Mouse (Mus musculus) forebrain, postnatal 0 days (tissue): ENCODE data around the gene Nat8l. TPM values are rescaled to one million over a fixed set of nuclear protein-coding genes. Genes with fewer than 3 reads are reported as not detected.
"Not testable (repeated sequence)": the region's sequence is repeated elsewhere in the genome, so short reads cannot be mapped to it uniquely, and the experiment has no call there.

Source experiments
- ATAC-seq: fragments of 200-750 bp; cut with Nextera tagmentation; 2 replicates; pipeline ENCODE4 v1.8.0; 2017; ENCODE audit warnings: mild to moderate bottlenecking, moderate library complexity
- DNase-seq: peaks from one replicate; pipeline ENCODE4 v3.0.0-alpha.2; 2015
- H3K27ac ChIP-seq: fragments of 300-500 bp; sonication (generic); 2 replicates; pipeline ENCODE4 v1.5.1; 2014; ENCODE audit warnings: low read depth, mild to moderate bottlenecking, antibody characterized with exemption, low read length, moderate library complexity, mixed read lengths
- H3K27me3 ChIP-seq: fragments of 300-500 bp; sonication (generic); 2 replicates; pipeline ENCODE4 v1.6.1; 2014; ENCODE audit warnings: mild to moderate bottlenecking, low read length, mixed read lengths; ENCODE audit not compliant: insufficient read depth
- H3K36me3 ChIP-seq: fragments of 300-500 bp; sonication (generic); 2 replicates; pipeline ENCODE4 v1.6.1; 2014; ENCODE audit warnings: mild to moderate bottlenecking, moderate library complexity; ENCODE audit not compliant: insufficient read depth
- H3K4me1 ChIP-seq: fragments of 300-500 bp; sonication (generic); 2 replicates; pipeline ENCODE4 v1.6.1; 2014; ENCODE audit warnings: antibody characterized with exemption; ENCODE audit not compliant: insufficient read depth
- H3K4me2 ChIP-seq: fragments of 300-500 bp; sonication (generic); 2 replicates; pipeline ENCODE4 v1.6.1; 2014; ENCODE audit warnings: low read depth, mild to moderate bottlenecking, moderate library complexity
- H3K4me3 ChIP-seq: fragments of 300-500 bp; sonication (generic); 2 replicates; pipeline ENCODE4 v1.5.1; 2014; ENCODE audit warnings: low read depth, low read length, mixed read lengths
- H3K9ac ChIP-seq: fragments of 300-500 bp; sonication (generic); 2 replicates; pipeline ENCODE4 v1.6.1; 2014; ENCODE audit warnings: mild to moderate bottlenecking
- H3K9me3 ChIP-seq: fragments of 300-500 bp; sonication (generic); 2 replicates; pipeline ENCODE4 v1.6.1; 2016; ENCODE audit warnings: low read length
- CTCF ChIP-seq: sonication (generic); IDR thresholded peaks from 2 replicates; pipeline ENCODE4 v1.5.1; 2016; ENCODE audit warnings: antibody characterized with exemption, control low read depth, low read depth
- WGBS: fragments of 180-500 bp; shearing (Covaris S2); extraction: QIAGEN DNeasy Blood & Tissue Kit; methylation state at CpG from one replicate; pipeline ENCODE4 v1.1.7; 2014; 5-methylcytosine and 5-hydroxymethylcytosine counted together
- polyA plus RNA-seq: library from polyadenylated mRNA; unstranded; fragments of >200 nt; fragmentation: Nextera tagmentation; extraction: Ambion mirVana; gene quantifications from 2 replicates; pipeline ENCODE4 v1.2.1, GENCODE M21; 2015
- total RNA-seq: library from RNA; depleted of rRNA; stranded (reverse); fragments of >200 nt; gene quantifications from 2 replicates; pipeline ENCODE4 v1.2.3, GENCODE M21; 2014; rRNA removed

Gene Nat8l
- total RNA-seq (28.1 and 31.8 TPM in 2 replicates), polyA plus RNA-seq (4.3 and 4.9 TPM in 2 replicates)

DNA sequence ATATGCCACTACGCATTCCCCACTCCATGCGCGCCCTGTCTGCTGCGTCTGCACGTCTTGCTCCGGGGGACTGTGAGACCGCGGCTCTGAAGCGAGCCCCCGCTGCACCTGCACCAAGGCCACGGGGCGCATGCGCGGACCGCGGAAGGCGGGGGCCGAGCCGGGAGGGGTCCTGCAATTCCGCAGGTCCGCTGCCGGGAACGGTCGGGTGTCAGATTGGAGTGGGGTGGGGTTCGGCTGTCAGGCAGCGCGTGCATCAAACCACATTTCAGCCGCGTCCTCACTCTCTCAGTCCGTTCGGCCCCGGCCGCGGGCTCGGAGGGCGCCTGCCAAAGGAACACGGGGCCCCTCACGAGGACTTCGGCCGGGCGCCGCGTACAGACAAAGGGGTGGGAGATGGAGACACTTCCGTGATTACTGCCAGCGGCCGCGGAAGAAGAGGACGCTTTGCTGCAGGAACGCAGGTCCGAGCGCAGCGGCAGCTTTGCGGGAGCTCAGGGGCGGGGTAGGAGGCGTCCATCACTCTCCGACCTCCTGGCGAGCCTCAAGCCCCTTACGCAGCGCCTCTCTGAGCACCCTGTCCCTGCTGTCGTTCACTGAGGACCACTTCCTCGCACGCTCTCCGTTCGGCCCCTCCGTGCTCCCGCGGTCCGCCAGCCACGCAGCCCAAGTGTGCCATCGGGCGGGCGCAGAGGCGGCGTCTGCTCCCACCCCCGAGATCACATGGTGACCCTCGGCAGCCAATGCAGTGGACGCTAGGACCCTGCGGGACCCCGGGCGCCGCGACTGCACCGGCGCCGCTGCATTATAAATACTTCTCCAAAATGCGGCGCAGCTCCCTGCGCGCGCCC is at the start of gene Nat8l:
Gene Nat8l (plus strand): TSS at position 142 of the 851 bp plus-strand sequence.
- H3K4me2 ChIP-seq, result peak within 1 kb of the TSS; percentile 78
- H3K9me3 ChIP-seq, result no peaks in the 10 kb centered on the region
- peak; percentile 93 for DNase-seq
- H3K4me3 ChIP-seq, result peak within 1 kb of the TSS; percentile 71
- H3K27ac ChIP-seq, result peak within 1 kb of the TSS; percentile 96
- no peaks in the 10 kb centered on the region for H3K27me3 ChIP-seq
- ATAC-seq, result peak; percentile 93
- H3K4me1 ChIP-seq, result peaks cover 30% of the 10 kb centered on the region
- peak within 1 kb of the TSS; percentile 87 for H3K9ac ChIP-seq
- WGBS, result under 1% methylated on average over 90 of the region's 90 CpGs
- peaks cover 22% of the 10 kb centered on the region; the same call in 1 of the 2 replicates for H3K36me3 ChIP-seq
- TF ChIP-seq CTCF, result no peak; the same call in 1 of the 2 replicates

DNA sequence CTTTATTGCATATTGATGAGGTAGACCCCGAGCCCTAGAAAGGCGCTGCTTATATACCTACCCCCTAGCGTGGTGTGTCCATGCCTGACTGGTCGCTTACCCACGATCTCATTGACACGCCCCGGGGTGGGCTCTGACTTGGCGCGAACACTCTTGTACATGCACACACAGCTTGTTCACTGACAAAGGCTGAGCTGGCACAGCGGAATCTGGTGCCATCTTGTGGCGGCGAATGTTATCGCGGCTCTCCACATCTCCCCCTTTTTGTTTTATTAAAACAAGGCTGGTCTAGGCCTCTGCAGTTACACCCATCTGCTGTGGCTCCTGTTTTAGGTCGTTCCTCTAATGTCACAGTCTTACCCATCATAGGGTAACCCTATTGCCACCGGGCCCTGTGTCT is 48.7 kb upstream of the Nat8l start:
- peak; percentile 38 for TF ChIP-seq CTCF
- not testable (repeated sequence) for H3K27ac ChIP-seq, H3K9ac ChIP-seq, H3K36me3 ChIP-seq, H3K9me3 ChIP-seq, H3K4me2 ChIP-seq, H3K27me3 ChIP-seq, DNase-seq, ATAC-seq, H3K4me1 ChIP-seq, H3K4me3 ChIP-seq
- WGBS, result 91% methylated on average over 16 of the region's 16 CpGs

DNA sequence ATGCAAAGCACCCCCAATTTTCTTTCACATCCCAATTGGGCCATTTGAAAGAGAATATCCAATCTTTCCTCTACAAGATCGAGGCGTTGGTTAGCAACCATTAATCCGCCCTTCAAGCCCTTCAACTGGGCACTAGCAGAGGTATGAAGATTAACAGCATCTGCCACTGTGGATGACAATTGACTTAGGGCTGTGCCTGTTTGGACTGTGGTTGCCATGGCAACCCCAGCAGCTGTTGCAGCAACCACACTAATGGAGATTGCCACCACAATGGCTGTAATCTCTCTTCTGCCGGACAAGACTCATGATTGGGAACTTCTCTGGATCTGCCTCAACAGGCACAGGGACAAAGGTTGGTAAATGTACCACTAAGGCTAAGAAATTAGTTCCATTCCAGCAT is 47.5 kb upstream of the Nat8l start:
- H3K4me2 ChIP-seq, result no peak overlapping the region
- no peaks in the 10 kb centered on the region for H3K27me3 ChIP-seq
- no peak for TF ChIP-seq CTCF
- no peaks in the 10 kb centered on the region for H3K9me3 ChIP-seq
- no peak overlapping the region for H3K27ac ChIP-seq
- WGBS, result 73% methylated on average over 4 of the region's 4 CpGs
- H3K9ac ChIP-seq, result no peak overlapping the region
- no peaks in the 10 kb centered on the region; the same call in 1 of the 2 replicates for H3K36me3 ChIP-seq
- H3K4me3 ChIP-seq, result no peak overlapping the region
- no peaks in the 10 kb centered on the region for H3K4me1 ChIP-seq
- ATAC-seq, result no peak
- no peak for DNase-seq

DNA sequence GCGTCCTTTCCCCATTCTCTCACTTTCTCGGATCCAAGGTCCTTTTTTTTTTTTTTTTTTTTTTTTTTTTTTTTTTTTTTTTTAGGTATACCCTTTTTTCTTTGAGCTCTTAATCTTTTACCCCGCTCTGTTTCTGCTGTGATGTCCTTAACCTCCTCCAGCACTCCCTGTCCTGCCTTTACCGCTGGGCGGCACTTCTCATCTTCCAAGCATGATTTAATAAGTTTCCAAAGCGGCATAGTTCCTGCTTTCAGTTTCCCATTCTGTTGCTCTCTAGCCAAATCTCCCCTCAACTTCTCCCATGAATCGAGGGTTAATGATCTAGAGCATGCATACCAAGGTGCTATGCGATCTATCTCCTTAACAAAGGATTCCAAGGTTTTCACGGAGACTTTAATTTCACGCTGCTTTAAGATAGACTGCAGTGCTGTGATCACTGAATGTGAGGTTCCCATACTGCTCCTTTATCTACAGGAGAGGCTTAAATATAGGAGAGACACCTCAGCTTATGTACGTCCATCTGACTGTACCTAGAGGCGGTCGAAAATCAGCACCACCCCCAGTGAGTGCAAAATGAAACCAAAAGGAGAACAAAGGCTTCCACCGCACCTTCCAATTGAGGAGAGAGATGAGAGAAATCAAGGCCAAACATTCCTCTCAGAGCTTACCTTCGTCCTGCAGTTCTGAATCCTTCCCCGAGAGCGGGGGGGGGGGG is 42.2 kb upstream of the Nat8l start:
- 86% methylated on average over 17 of the region's 17 CpGs for WGBS

DNA sequence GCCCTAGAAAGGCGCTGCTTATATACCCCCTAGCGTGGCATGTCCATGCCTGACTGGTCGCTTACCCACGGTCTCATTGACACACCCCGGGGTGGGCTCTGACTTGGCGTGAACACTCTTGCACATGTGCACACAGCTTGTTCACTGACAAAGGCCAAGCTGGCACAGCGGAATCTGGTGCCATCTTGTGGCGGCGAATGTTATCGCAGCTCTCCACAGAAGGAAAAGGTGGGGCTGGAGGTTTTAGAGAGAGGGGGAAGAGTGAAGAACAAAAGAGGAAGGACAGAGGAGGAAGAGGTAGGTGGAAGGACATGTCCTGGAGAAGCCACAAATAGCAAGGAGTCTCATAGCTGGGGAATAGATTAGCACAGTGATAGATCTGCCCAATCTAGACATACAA is 41.4 kb upstream of the Nat8l start:
- peak overlapping the region; percentile 31 for H3K4me2 ChIP-seq
- H3K9ac ChIP-seq, result peak overlapping the region; percentile 45
- no peaks in the 10 kb centered on the region for H3K27me3 ChIP-seq
- H3K36me3 ChIP-seq, result no peaks in the 10 kb centered on the region
- ATAC-seq, result peak; percentile 97
- TF ChIP-seq CTCF, result peak; percentile 94
- DNase-seq, result peak; percentile 90
- 23% methylated on average over 10 of the region's 10 CpGs for WGBS
- no peaks in the 10 kb centered on the region for H3K4me1 ChIP-seq
- H3K4me3 ChIP-seq, result peak overlapping the region; percentile 29
- H3K9me3 ChIP-seq, result no peaks in the 10 kb centered on the region
- H3K27ac ChIP-seq, result 0 out of 2 replicates have a peak overlapping the region, but pooled peaks have one; percentile 21

More for the DNA sequence above, 42.2 kb upstream of the Nat8l start:
- peak overlapping the region; percentile 45 for H3K9ac ChIP-seq
- peak; percentile 29 for ATAC-seq
- H3K36me3 ChIP-seq, result no peaks in the 10 kb centered on the region
- no peaks in the 10 kb centered on the region for H3K27me3 ChIP-seq
- no peaks in the 10 kb centered on the region for H3K4me1 ChIP-seq
- no peak overlapping the region for H3K27ac ChIP-seq
- no peak for TF ChIP-seq CTCF
- no peaks in the 10 kb centered on the region for H3K9me3 ChIP-seq
- H3K4me2 ChIP-seq, result peak overlapping the region; percentile 31
- peak overlapping the region; percentile 29 for H3K4me3 ChIP-seq
- peak; percentile 22 for DNase-seq

DNA sequence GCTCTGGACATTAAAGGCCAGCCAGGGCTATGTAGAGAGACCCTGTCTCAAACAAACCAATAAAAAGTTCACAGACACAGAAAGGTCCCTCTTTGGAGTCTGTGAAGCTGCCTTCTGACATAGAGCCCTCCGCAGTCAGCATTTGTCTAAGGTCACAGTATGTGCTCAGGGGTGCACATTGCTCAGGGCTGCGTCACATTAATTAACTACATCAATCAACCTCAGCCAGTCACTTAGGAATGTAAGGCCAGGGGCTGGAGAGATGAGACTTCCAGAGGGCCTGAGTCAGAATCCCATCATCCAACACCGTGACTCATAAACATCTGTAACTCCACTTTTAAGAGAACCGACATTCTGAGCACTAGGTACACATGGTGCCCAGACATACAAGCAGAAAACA is 39.9 kb upstream of the Nat8l start:
- H3K9me3 ChIP-seq, result no peaks in the 10 kb centered on the region
- WGBS, result 94% methylated on average over 4 of the region's 4 CpGs
- no peaks in the 10 kb centered on the region for H3K27me3 ChIP-seq
- DNase-seq (no peak), ATAC-seq (no peak)
- no peak overlapping the region for H3K4me3 ChIP-seq
- no peak overlapping the region for H3K4me2 ChIP-seq
- no peak overlapping the region for H3K27ac ChIP-seq
- TF ChIP-seq CTCF, result no peak
- H3K9ac ChIP-seq, result no peak overlapping the region
- H3K36me3 ChIP-seq, result no peaks in the 10 kb centered on the region
- H3K4me1 ChIP-seq, result no peaks in the 10 kb centered on the region
